In the genomic region with DNA sequence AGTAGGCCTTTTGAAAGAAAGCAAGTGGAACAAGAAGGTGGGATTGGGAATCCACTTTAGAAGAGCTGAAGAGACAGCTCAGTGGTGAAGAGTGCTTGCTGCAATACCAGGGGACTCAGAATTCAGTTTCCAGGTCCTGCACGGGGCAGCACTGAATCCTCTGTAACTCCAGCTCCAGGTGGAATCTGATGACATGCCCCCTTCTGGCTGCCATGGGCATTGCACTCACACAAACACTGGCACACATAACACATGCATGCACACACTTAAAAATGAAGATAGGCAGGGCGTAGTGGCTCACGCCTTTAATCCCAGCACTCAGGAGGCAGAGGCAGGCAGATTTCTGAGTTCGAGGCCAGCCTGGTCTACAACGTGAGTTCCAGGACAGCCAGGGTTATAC, we compare ENCODE assay signal across 18 mouse cellular contexts. TPM values are rescaled to one million over a fixed set of nuclear protein-coding genes. Genes with fewer than 3 reads are reported as not detected.
DNase-seq lines count a peak whose midpoint lies in the region; ATAC-seq and TF ChIP-seq lines count a peak whose summit lies in the region.
"Had no signal": no experiment of that assay in that cellular context is flagged by ENCODE, and none has a peak within 500 bp of the region (broad histone marks: within the 10 kb centered on the region; RNA-seq: fewer than 3 reads in every experiment).

No protein-coding gene starts in this region.

- ATAC-seq in CD4-positive, CD25-positive, alpha-beta regulatory T cell, adult 4 months = no peak
- ATAC-seq: Patski had no signal

- TF ChIP-seq POLR2A in thymus, adult 2 months (IDR thresholded peaks at IDR 0.05; ENCODE audit: control insufficient read depth, extremely low read depth, insufficient read depth, low read length, poor library complexity) = no peak

- peak; percentile 12 for DNase-seq in CD4-positive, CD25-positive, alpha-beta regulatory T cell, adult 2 months (ENCODE audit: low read depth, low spot score)
- no peak for DNase-seq in layer of hippocampus, adult 2 months (ENCODE audit: low spot score in 2 of 2)
- no peak for DNase-seq in layer of hippocampus, postnatal 25 days (ENCODE audit: extremely low spot score in 1 of 2, low spot score in 1 of 2)
- peak; percentile 7 for DNase-seq in thymus, adult 2 months
- no peak for DNase-seq in thymus, postnatal 10 days (ENCODE audit: low spot score in 2 of 2)
- DNase-seq in right cerebral cortex, postnatal 10 days (ENCODE audit: low spot score in 2 of 2) = no peak
- DNase-seq in ovary, adult 18-20 months (ENCODE audit: low spot score) = no peak
- DNase-seq: cerebellum, adult 9-10 months; kidney, adult 18-20 months; thymus, postnatal 25 days had no signal

- peak; percentile 55 for TF ChIP-seq CTCF in layer of hippocampus, adult 2 months (conservative IDR thresholded peaks at IDR 0.05)
- no peak for TF ChIP-seq CTCF in thymus, adult 2 months (IDR thresholded peaks at IDR 0.05; ENCODE audit: borderline replicate concordance, control insufficient read depth, extremely low read depth, insufficient read depth, low read length, poor library complexity)

- WGBS in thymus, adult 2 months = 89% methylated on average over 5 of the region's 5 CpGs

- no peaks in the 10 kb centered on the region for H3K36me3 ChIP-seq in thymus, adult 2 months (ENCODE audit: control insufficient read depth, insufficient read depth, low read length)
- H3K36me3 ChIP-seq: heart, embryonic 15.5 days; hindbrain, embryonic 13.5 days; limb, embryonic 15.5 days; neural tube, embryonic 13.5 days had no signal

- H3K4me1 ChIP-seq in thymus, adult 2 months (replicated peaks; ENCODE audit: control insufficient read depth, insufficient read depth, low read length) = no peaks in the 10 kb centered on the region
- H3K4me1 ChIP-seq: heart, embryonic 15.5 days; hindbrain, embryonic 13.5 days; limb, embryonic 15.5 days; neural tube, embryonic 13.5 days had no signal

- no peak overlapping the region for H3K27ac ChIP-seq in layer of hippocampus, adult 2 months
- H3K27ac ChIP-seq in thymus, adult 2 months (ENCODE audit: control insufficient read depth, insufficient read depth, low read length) = no peak overlapping the region
- H3K27ac ChIP-seq: heart, embryonic 15.5 days; hindbrain, embryonic 13.5 days; limb, embryonic 15.5 days; neural tube, embryonic 13.5 days had no signal

- no peaks in the 10 kb centered on the region for H3K27me3 ChIP-seq in thymus, adult 2 months (ENCODE audit: control insufficient read depth, insufficient read depth, low read length)
- H3K27me3 ChIP-seq: hindbrain, embryonic 13.5 days; limb, embryonic 15.5 days; neural tube, embryonic 13.5 days had no signal

- no peak overlapping the region for H3K4me3 ChIP-seq in layer of hippocampus, adult 2 months
- no peak overlapping the region for H3K4me3 ChIP-seq in thymus, adult 2 months (ENCODE audit: control insufficient read depth, insufficient read depth, low read length)
- H3K4me3 ChIP-seq: heart, embryonic 15.5 days; hindbrain, embryonic 13.5 days; limb, embryonic 15.5 days; neural tube, embryonic 13.5 days had no signal

RNA-seq across cellular contexts. Expression of a gene that starts 19.8 kb away (rescaled TPM):
- polyA plus RNA-seq in CD4-positive, CD25-positive, alpha-beta regulatory T cell, adult 4 months (2017; shearing (Covaris generic)) = not detected
- total RNA-seq in layer of hippocampus, adult 2 months (2021) = 1 to 10 TPM; 3.6 to 3.7 TPM
- 1 to 10 TPM; 5.0 to 5.2 TPM for total RNA-seq in layer of hippocampus, postnatal 25 days (2021)
- 1.1 and 1.9 TPM in 2 replicates for polyA plus RNA-seq in thymus, adult 2 months (2012; rRNA removed)
- total RNA-seq: granulocyte monocyte progenitor cell, adult 5-6 weeks had no signal

RNA-seq across cellular contexts. Expression of a gene that starts 20.8 kb away (rescaled TPM):
- not detected for polyA plus RNA-seq in CD4-positive, CD25-positive, alpha-beta regulatory T cell, adult 4 months (2017; shearing (Covaris generic))
- total RNA-seq in layer of hippocampus, adult 2 months (2021) = not detected
- not detected for total RNA-seq in layer of hippocampus, postnatal 25 days (2021)
- polyA plus RNA-seq in thymus, adult 2 months (2012; rRNA removed) = 0.24 and 0.27 TPM in 2 replicates
- total RNA-seq: adrenal gland, adult 18-20 months; granulocyte monocyte progenitor cell, adult 5-6 weeks had no signal
- polyA plus RNA-seq: heart, embryonic 15.5 days; hindbrain, embryonic 13.5 days; limb, embryonic 15.5 days; neural tube, embryonic 13.5 days; Patski had no signal

RNA-seq across cellular contexts. Expression of a gene that starts 29.9 kb away (rescaled TPM):
- polyA plus RNA-seq in CD4-positive, CD25-positive, alpha-beta regulatory T cell, adult 4 months (2017; shearing (Covaris generic)) = not detected
- total RNA-seq in layer of hippocampus, adult 2 months (2021) = not detected
- total RNA-seq in layer of hippocampus, postnatal 25 days (2021) = not detected
- not detected in 2 replicates for polyA plus RNA-seq in thymus, adult 2 months (2012; rRNA removed)
- total RNA-seq: adrenal gland, adult 18-20 months; granulocyte monocyte progenitor cell, adult 5-6 weeks had no signal
- polyA plus RNA-seq: heart, embryonic 15.5 days; hindbrain, embryonic 13.5 days; limb, embryonic 15.5 days; neural tube, embryonic 13.5 days; Patski had no signal

RNA-seq across cellular contexts. Expression of a gene that starts 36.0 kb away (rescaled TPM):
- polyA plus RNA-seq in CD4-positive, CD25-positive, alpha-beta regulatory T cell, adult 4 months (2017; shearing (Covaris generic)) = not detected
- total RNA-seq in layer of hippocampus, adult 2 months (2021) = not detected
- total RNA-seq in layer of hippocampus, postnatal 25 days (2021) = not detected
- 0.36 TPM in 1 of 2 replicates, not detected in the other for polyA plus RNA-seq in thymus, adult 2 months (2012; rRNA removed)
- total RNA-seq: adrenal gland, adult 18-20 months; granulocyte monocyte progenitor cell, adult 5-6 weeks had no signal
- polyA plus RNA-seq: heart, embryonic 15.5 days; hindbrain, embryonic 13.5 days; limb, embryonic 15.5 days; neural tube, embryonic 13.5 days; Patski had no signal

RNA-seq across cellular contexts. Expression of a gene that starts 46.8 kb away (rescaled TPM):
- polyA plus RNA-seq in CD4-positive, CD25-positive, alpha-beta regulatory T cell, adult 4 months (2017; shearing (Covaris generic)) = not detected
- total RNA-seq in layer of hippocampus, adult 2 months (2021) = not detected
- not detected for total RNA-seq in layer of hippocampus, postnatal 25 days (2021)
- 0.12 TPM in 1 of 2 replicates, not detected in the other for polyA plus RNA-seq in thymus, adult 2 months (2012; rRNA removed)
- total RNA-seq: adrenal gland, adult 18-20 months had no signal
- polyA plus RNA-seq: heart, embryonic 15.5 days; hindbrain, embryonic 13.5 days; limb, embryonic 15.5 days; neural tube, embryonic 13.5 days; Patski had no signal

Comparison
In these comparisons a context has a peak if more than half of its experiments do, and no peak if none do; other contexts are left out.
1. DNase-seq: peak in CD4-positive, CD25-positive, alpha-beta regulatory T cell, adult 2 months (single experiment) and thymus, adult 2 months (single experiment); none in layer of hippocampus, adult 2 months (0 of 2), layer of hippocampus, postnatal 25 days (0 of 2), thymus, postnatal 10 days (0 of 2), right cerebral cortex, postnatal 10 days (0 of 2) and ovary, adult 18-20 months (single experiment).